Mouse (Mus musculus) urinary bladder, postnatal 25 days (tissue): Measurements from ENCODE around the gene Bmp8a.
"Not testable (repeated sequence)": the region's sequence is repeated elsewhere in the genome, so short reads cannot be mapped to it uniquely, and the experiment has no call there.

Experiments
- DNase-seq: peaks from one replicate; pipeline ENCODE4 v3.0.0; 2022; ENCODE audit warnings: low spot score

Gene Bmp8a

GRCm38 (mm10) chr4:123286790-123287189 lies 56.3 kb downstream of the Bmp8a start:
- no peak for DNase-seq

- no peak for DNase-seq
Measured at GRCm38 (mm10) chr4:123284731-123285624, 58.1 kb downstream of the Bmp8a start.

GRCm38 (mm10) chr4:123283675-123284064 lies 59.4 kb downstream of the Bmp8a start:
- DNase-seq = not testable (repeated sequence)

GRCm38 (mm10) chr4:123282915-123283674 lies 60.0 kb downstream of the Bmp8a start:
- DNase-seq = not testable (repeated sequence)

- DNase-seq = peak; percentile 93
Measured at GRCm38 (mm10) chr4:123282500-123282899, 60.6 kb downstream of the Bmp8a start.

- no peak for DNase-seq
Measured at GRCm38 (mm10) chr4:123280117-123280516, 62.9 kb downstream of the Bmp8a start.

GRCm38 (mm10) chr4:123271063-123271462 lies 72.0 kb downstream of the Bmp8a start:
- no peak for DNase-seq
